Comparison of ENCODE assay signal across 8 mouse cellular contexts in genomic region chr5:5664371-5664926, GRCm38 (mm10). TPM values are rescaled to one million over a fixed set of nuclear protein-coding genes. Genes with fewer than 3 reads are reported as not detected.
DNase-seq lines count a peak whose midpoint lies in the region; ATAC-seq lines count a peak whose summit lies in the region.

No protein-coding gene starts in this region.

- no peak overlapping the region for H3K27ac ChIP-seq in heart, embryonic 11.5 days (ENCODE audit: low read depth, low read length)
- peak overlapping the region; percentile 58; the same call in 1 of the 2 replicates for H3K27ac ChIP-seq in forebrain, embryonic 14.5 days (ENCODE audit: low read depth, low read length)
- H3K27ac ChIP-seq in liver, embryonic 13.5 days = no peak overlapping the region

- H3K4me1 ChIP-seq in heart, embryonic 11.5 days (ENCODE audit: control insufficient read depth, insufficient read depth, low read length) = no peaks in the 10 kb centered on the region
- H3K4me1 ChIP-seq in forebrain, embryonic 14.5 days (ENCODE audit: control insufficient read depth, insufficient read depth, low read length) = peaks cover 14% of the 10 kb centered on the region
- no peaks in the 10 kb centered on the region; the same call in 1 of the 2 replicates for H3K4me1 ChIP-seq in liver, embryonic 13.5 days (replicated peaks)

- peak overlapping the region; percentile 66 for H3K4me3 ChIP-seq in heart, embryonic 11.5 days (ENCODE audit: low read depth, low read length)
- H3K4me3 ChIP-seq in forebrain, embryonic 14.5 days (ENCODE audit: low read depth, low read length) = peak overlapping the region; percentile 81
- H3K4me3 ChIP-seq in liver, embryonic 13.5 days (replicated peaks) = peak overlapping the region; percentile 55

- H3K27me3 ChIP-seq in heart, embryonic 11.5 days (ENCODE audit: control insufficient read depth, insufficient read depth, low read length) = no peaks in the 10 kb centered on the region
- no peaks in the 10 kb centered on the region for H3K27me3 ChIP-seq in forebrain, embryonic 14.5 days (replicated peaks; ENCODE audit: control insufficient read depth, insufficient read depth, low read length)
- peaks cover 13% of the 10 kb centered on the region for H3K27me3 ChIP-seq in liver, embryonic 13.5 days

- H3K9me3 ChIP-seq in heart, embryonic 11.5 days (replicated peaks; ENCODE audit: control insufficient read depth, low read length) = no peaks in the 10 kb centered on the region
- H3K9me3 ChIP-seq in forebrain, embryonic 14.5 days (replicated peaks; ENCODE audit: control insufficient read depth, low read length) = no peaks in the 10 kb centered on the region
- H3K9me3 ChIP-seq in liver, embryonic 13.5 days (replicated peaks) = no peaks in the 10 kb centered on the region

- no peaks in the 10 kb centered on the region for H3K36me3 ChIP-seq in heart, embryonic 11.5 days (ENCODE audit: control insufficient read depth, insufficient read depth, low read length)
- 0 out of 2 replicates have a peak, but pooled peaks cover 7% of the 10 kb centered on the region for H3K36me3 ChIP-seq in forebrain, embryonic 14.5 days (ENCODE audit: control insufficient read depth, insufficient read depth, low read length)
- H3K36me3 ChIP-seq in liver, embryonic 13.5 days = no peaks in the 10 kb centered on the region

- peak overlapping the region; percentile 73; the same call in 1 of the 2 replicates for H3K9ac ChIP-seq in heart, embryonic 11.5 days (ENCODE audit: low read depth, low read length)
- peak overlapping the region; percentile 74 for H3K9ac ChIP-seq in forebrain, embryonic 14.5 days (ENCODE audit: low read length)
- 0 out of 2 replicates have a peak overlapping the region, but pooled peaks have one; percentile 29 for H3K9ac ChIP-seq in liver, embryonic 13.5 days

- DNase-seq in heart, postnatal 4 days = no peak
- peak; percentile 9 for DNase-seq in 3T3-L1 (ENCODE audit: low read depth, low spot score)
- DNase-seq in forebrain, embryonic 14.5 days (ENCODE audit: low spot score) = no peak
- no peak for DNase-seq in liver, embryonic 13.5 days
- no peak for DNase-seq in right cerebral cortex, postnatal 14 days
- DNase-seq in kidney, adult 8-10 months = no peak
- DNase-seq in right cerebral cortex, postnatal 10 days (ENCODE audit: low spot score in 2 of 2) = no peak

- 60% methylated on average over 6 of the region's 6 CpGs for WGBS in heart, embryonic 11.5 days (ENCODE audit: insufficient replicate concordance)
- 55% methylated on average over 6 of the region's 6 CpGs for WGBS in forebrain, embryonic 14.5 days
- WGBS in liver, embryonic 13.5 days (ENCODE audit: insufficient replicate concordance) = 42% methylated on average over 6 of the region's 6 CpGs

- H3K4me2 ChIP-seq in heart, embryonic 11.5 days = peak overlapping the region; percentile 94
- peak overlapping the region; percentile 89 for H3K4me2 ChIP-seq in forebrain, embryonic 14.5 days (ENCODE audit: low read length)
- peak overlapping the region; percentile 76 for H3K4me2 ChIP-seq in liver, embryonic 13.5 days

- peak; percentile 51; the same call in 1 of the 2 replicates for ATAC-seq in heart, embryonic 11.5 days (replicated peaks; ENCODE audit: insufficient number of reproducible peaks, low FRiP score, low TSS enrichment)
- ATAC-seq in forebrain, embryonic 14.5 days = peak; percentile 42
- no peak for ATAC-seq in liver, embryonic 13.5 days (ENCODE audit: low read depth)

RNA-seq across cellular contexts. Expression of gene Cfap69, which starts 0.4 kb away (rescaled TPM):
- 0.61 and 1.3 TPM in 2 replicates for polyA plus RNA-seq in heart, embryonic 11.5 days (2014; fragmentation: Nextera tagmentation; extraction: Ambion mirVana)
- total RNA-seq in heart, postnatal 4 days (2021) = 1 to 10 TPM; 3.3 to 3.9 TPM
- 5.6 and 8.9 TPM in 2 replicates for polyA plus RNA-seq in forebrain, embryonic 14.5 days (2014; fragmentation: Nextera tagmentation; extraction: Ambion mirVana)
- 0.21 and 0.53 TPM in 2 replicates for polyA plus RNA-seq in liver, embryonic 13.5 days (2015; fragmentation: Nextera tagmentation; extraction: Ambion mirVana)

RNA-seq across cellular contexts. Expression of gene Steap2, which starts 29.9 kb away (rescaled TPM):
- 4.8 and 5.3 TPM in 2 replicates for polyA plus RNA-seq in heart, embryonic 11.5 days (2014; fragmentation: Nextera tagmentation; extraction: Ambion mirVana)
- 1 to 10 TPM; 1.7 to 1.9 TPM for total RNA-seq in heart, postnatal 4 days (2021)
- 4.3 TPM in 2 replicates for polyA plus RNA-seq in forebrain, embryonic 14.5 days (2014; fragmentation: Nextera tagmentation; extraction: Ambion mirVana)
- polyA plus RNA-seq in liver, embryonic 13.5 days (2015; fragmentation: Nextera tagmentation; extraction: Ambion mirVana) = 4.9 and 6.6 TPM in 2 replicates
